Mouse (Mus musculus) megakaryocyte progenitor cell, adult 5-6 weeks (primary cell): ENCODE measurements at regions not wholly inside any gene's neighbourhood (a gene's known extent, or its start where the extent isn't known, plus 50 kb on each side); places are given as distances from the start of the nearest gene placed in this dataset.

Source experiments
- ATAC-seq: replicated peaks from 2 replicates; pipeline ENCODE4 v1.8.0; 2016; ENCODE audit warnings: mild to moderate bottlenecking, moderate TSS enrichment, inconsistent platforms; ENCODE audit not compliant: poor library complexity

GRCm38 (mm10) chr6:31307047-31307633 is 91.4 kb upstream of the Mkln1 start:
- no peak for ATAC-seq

- ATAC-seq, result no peak
Measured at GRCm38 (mm10) chr6:31307899-31308298, 90.6 kb upstream of the Mkln1 start.

GRCm38 (mm10) chr6:31310660-31311059 is 87.9 kb upstream of the Mkln1 start:
- ATAC-seq, result no peak

- ATAC-seq, result 0 out of 2 replicates have a peak, but pooled peaks have one; percentile 29
Measured at GRCm38 (mm10) chr6:31313869-31314470, 84.6 kb upstream of the Mkln1 start.

GRCm38 (mm10) chr6:31317741-31318225 is 80.8 kb upstream of the Mkln1 start:
- ATAC-seq, result no peak

GRCm38 (mm10) chr6:31318506-31318905 is 80.0 kb upstream of the Mkln1 start:
- peak; percentile 92 for ATAC-seq

GRCm38 (mm10) chr6:31319431-31319830 is 79.1 kb upstream of the Mkln1 start:
- ATAC-seq, result no peak

- ATAC-seq, result no peak
Measured at GRCm38 (mm10) chr6:31320141-31320830, 78.2 kb upstream of the Mkln1 start.

- no peak for ATAC-seq
Measured at GRCm38 (mm10) chr6:31321066-31321846, 77.3 kb upstream of the Mkln1 start.

GRCm38 (mm10) chr6:31321902-31322301 is 76.6 kb upstream of the Mkln1 start:
- ATAC-seq, result no peak

GRCm38 (mm10) chr6:31323228-31324190 is 75.0 kb upstream of the Mkln1 start:
- ATAC-seq, result no peak

- no peak for ATAC-seq
Measured at GRCm38 (mm10) chr6:31324717-31325116, 73.8 kb upstream of the Mkln1 start.

- no peak for ATAC-seq
Measured at GRCm38 (mm10) chr6:31325621-31326020, 72.9 kb upstream of the Mkln1 start.

GRCm38 (mm10) chr6:31330327-31330726 is 68.2 kb upstream of the Mkln1 start:
- ATAC-seq, result no peak

- no peak for ATAC-seq
Measured at GRCm38 (mm10) chr6:31330868-31331267, 67.7 kb upstream of the Mkln1 start.

- ATAC-seq, result no peak
Measured at GRCm38 (mm10) chr6:31332254-31332653, 66.3 kb upstream of the Mkln1 start.

- no peak for ATAC-seq
Measured at GRCm38 (mm10) chr6:31332714-31333113, 65.8 kb upstream of the Mkln1 start.

- no peak for ATAC-seq
Measured at GRCm38 (mm10) chr6:31333228-31333922, 65.2 kb upstream of the Mkln1 start.

GRCm38 (mm10) chr6:31334086-31334485 is 64.4 kb upstream of the Mkln1 start:
- ATAC-seq, result no peak
